Mouse (Mus musculus): ENCODE data around the gene Gemin6.
A peak's percentile ranks its signal among the peaks of the same experiment; 100 is the strongest.
"Not testable (repeated sequence)": the region's sequence is repeated elsewhere in the genome, so short reads cannot be mapped to it uniquely, and the experiment has no call there.

The Gemin6 gene

DNA sequence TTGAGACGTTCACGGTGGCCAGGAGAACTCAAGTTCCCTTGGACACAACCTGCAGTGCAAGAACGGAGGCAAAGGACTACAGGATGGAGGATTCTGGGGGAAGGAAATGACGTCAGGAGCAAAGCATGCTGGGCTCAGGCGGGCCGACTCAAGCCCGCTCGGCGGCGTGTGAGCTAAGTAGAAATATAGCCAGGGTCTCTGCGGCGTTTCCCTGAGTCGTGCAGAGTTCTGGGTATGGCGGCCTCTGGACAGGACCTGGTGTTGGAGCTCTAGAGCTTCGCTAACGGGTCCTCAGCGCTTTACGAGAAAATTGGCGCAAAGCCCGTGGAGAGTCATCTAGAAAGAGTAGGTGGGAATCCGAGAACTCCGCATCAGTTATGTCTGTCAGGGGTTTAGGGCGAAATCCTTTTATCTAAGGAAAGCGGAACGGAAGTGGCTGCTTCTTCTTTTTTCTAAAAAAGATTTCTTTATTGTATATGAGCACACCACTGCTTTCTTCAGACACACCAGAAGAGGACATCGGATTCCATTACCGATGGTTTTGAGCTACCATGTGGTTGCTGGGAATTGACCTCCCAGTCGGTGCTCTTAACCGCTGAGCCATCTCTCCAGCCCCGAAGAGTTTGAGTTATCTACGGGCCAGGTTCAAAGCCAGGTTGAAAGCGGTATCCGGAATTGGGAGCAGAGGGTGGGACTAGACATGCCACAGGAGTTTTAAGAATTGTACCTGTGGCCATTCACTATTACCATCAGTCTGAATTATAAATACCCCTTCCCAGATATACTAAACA is at the start of gene Gemin6:
TSS of gene Gemin6 (plus strand) at position 116 of the 791 bp plus-strand sequence.
- peak; percentile 91 for DNase-seq

GRCm38 (mm10) chr17:80174699-80175385 is 49.4 kb upstream of the Gemin6 start:
- no peak for DNase-seq

DNA sequence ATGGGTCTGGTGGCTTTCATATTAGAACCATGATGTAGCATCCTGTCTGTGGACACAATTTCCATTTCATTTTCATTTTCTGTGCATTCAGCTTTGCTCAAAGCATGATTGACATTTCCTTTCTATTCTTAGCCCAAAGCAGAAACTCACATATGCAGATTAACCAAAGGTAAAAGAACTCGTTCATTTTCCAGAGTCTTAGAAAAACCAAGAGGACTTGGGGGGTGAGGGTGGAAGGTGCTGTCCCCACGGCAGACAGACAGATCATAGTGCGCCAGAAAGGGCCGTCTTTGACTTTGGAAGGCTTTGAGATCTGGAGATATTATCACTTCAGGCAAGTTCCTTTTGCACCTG is 48.9 kb upstream of the Gemin6 start:
- no peak for DNase-seq

DNA sequence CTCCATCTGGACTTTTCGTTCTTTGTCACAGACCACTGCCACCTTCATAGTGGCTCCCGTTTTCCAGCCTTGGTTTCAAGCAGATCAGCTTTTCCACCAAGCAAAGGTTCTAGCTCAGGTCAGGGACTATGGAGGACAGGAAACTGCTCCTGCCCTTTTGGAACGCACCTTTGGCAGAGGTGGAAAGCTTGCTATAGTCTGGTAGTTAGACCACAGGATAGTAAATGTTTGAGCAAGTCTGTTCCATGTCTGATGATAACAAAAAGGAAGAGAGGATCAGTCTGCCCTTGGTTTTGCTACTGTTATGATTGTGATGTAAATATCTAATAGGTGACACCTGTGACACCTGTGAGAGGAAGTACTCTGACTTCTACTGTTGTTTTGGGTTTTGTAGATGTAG is 48.3 kb upstream of the Gemin6 start:
- DNase-seq: no peak

DNA sequence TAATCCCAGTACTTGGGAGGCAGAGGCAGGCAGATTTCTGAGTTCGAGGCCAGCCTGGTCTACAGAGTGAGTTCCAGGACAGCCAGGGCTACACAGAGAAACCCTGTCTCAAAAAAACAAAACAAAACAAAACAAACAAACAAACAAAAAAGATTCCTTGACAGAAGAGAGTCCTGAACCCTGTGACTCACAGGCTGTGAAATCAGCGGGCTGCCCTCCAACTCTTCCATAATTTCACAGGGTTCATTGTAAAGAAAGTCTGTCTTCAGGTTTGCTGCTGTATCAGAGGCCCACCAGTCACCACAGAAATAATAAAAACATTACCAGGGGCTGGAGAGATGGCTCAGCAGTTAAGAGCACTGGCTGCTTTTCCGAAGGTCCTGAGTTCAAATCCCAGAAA is 45.4 kb upstream of the Gemin6 start:
- DNase-seq: not testable (repeated sequence)

DNA sequence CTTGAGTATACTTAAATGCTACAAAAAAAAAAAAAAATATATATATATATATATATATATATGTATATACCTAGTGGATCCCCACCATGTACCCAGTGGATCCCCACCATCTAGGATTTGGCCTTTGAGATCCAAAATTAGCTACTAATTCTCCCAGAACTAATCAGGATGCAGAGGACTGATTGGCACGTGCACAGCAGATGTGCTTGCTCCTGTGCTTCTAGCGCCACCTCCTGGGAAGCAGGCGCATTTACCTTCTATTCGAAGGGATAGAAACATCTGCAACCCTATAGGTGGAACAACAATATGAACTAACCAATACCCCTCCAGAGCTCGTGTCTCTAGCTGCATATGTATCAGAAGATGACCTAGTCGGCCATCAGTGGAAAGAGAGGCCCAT is 44.3 kb upstream of the Gemin6 start:
- DNase-seq: peak; percentile 71

- DNase-seq: no peak
Observed at GRCm38 (mm10) chr17:80180468-80180867, 43.8 kb upstream of the Gemin6 start.

DNA sequence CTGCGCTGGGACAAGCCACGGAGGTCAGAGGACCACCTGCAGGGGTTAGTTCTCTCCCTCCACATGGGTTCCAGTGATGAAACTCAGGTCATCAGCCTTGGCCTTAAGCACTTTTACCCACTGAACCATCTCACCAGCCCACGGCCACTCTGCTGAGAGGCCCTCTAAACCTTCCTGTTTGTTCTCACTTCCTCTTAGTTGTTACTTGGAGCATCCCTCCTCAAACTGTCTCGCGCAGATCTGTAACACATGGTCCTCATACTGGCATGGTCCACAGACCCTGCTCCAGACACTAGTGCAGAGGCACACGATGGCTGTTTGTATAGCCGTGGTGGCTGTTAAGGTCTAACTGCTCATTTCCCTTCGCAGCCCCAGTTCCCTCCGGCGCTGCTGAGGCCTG is 40.6 kb upstream of the Gemin6 start:
- no peak for DNase-seq

- DNase-seq: peak; percentile 54
Observed at GRCm38 (mm10) chr17:80193075-80193474, 31.2 kb upstream of the Gemin6 start.

GRCm38 (mm10) chr17:80199160-80199778 is 25.0 kb upstream of the Gemin6 start:
- DNase-seq: no peak

GRCm38 (mm10) chr17:80205657-80206056 is 18.6 kb upstream of the Gemin6 start:
- DNase-seq: no peak

DNA sequence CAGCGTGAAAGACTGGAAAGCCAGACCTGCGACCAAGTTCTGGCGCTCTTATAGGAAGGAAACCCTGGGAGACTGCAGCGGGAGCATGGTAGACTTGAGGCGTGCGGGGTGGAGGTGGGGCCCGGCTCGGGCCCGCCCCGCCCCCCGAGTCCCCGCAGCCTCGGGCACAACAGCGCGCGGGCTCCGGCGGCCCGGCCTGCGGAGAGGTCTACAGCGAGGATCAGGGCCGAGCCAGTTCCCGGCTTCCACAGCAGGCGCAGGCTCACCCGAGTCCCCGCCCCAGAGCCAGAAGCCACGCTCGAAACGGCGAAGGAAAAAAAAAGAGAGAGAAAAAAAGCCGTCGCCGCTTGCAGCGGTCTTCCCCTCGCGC is 18.0 kb upstream of the Gemin6 start:
- DNase-seq: no peak

DNA sequence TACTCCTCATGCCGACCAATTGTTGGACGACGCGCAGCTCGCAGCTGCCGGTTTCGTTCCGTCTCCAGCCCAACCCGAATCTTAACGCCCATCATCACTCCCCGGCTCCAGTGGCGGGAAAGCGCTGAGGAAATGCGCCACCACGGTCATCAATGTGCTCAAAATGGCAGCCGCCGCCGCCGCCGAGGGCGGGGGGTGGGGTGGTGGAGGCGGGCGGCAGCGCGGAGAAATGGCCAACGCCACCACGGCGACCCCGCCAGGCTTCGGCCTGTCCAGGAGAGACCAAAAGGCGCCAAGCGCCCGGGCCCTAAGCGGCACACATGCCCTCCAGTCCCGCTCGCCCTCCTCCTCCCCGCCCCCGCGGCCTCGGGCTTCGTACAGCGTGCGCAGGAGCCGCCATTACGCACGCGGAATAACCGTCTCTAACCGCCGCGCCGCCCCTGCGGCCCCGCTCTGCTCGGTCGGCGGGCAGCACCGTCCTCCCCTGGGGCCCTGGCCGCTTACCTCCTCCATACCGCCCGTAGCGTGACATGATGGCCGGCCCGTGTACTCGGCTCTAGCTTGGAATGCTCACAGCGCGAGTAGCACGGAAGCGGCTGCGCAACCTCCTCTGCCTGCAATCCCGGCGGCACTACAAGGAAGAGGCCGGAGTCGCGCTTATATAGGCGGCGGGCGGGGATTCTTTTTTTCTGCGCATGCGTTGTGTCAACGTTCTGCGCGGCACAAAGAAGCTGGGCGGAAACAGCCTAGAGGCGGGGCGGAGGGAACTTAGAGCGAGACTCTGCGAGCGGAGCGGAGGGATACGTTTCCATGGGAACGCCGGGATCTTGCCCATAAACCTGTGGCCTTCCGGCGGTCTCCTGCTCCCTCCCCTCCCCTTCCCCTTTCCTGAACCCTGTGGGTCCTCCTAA is 17.3 kb upstream of the Gemin6 start, which contains the start of the genes Srsf7 and Ttc39d:
TSS of gene Srsf7 (minus strand) at position 637 of the 911 bp plus-strand sequence.
TSS of gene Ttc39d (plus strand) at position 790 of the 911 bp plus-strand sequence.
- peak; percentile 98 for DNase-seq

GRCm38 (mm10) chr17:80213998-80214397 is 10.2 kb upstream of the Gemin6 start:
- not testable (repeated sequence) for DNase-seq

- DNase-seq: no peak
Observed at GRCm38 (mm10) chr17:80220131-80220530, 4.1 kb upstream of the Gemin6 start.

DNA sequence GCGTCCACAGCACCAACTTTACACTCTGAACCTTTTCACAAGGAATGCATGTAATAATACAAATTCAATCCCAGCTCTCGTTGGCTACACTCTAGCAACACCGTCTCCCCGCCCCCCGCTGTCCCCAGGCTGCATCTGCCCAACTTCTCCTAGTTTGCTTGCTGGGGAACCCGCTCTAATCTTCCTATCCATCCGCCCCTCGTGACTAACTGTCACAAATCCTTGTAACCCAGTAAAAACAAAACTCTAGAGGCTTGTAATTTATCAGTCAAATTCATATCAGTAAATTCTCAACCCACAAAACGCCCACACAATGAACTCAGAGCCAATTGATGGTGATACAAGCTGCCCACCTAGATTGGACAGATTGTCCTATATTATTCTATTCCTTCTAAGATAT is 3.0 kb upstream of the Gemin6 start:
- DNase-seq: no peak

GRCm38 (mm10) chr17:80221890-80222628 is 2.2 kb upstream of the Gemin6 start:
- peak; percentile 33 for DNase-seq

- DNase-seq: peak; percentile 7
Observed at GRCm38 (mm10) chr17:80223829-80224228, 412 bp upstream of the Gemin6 start.

- DNase-seq: not testable (repeated sequence)
Observed at GRCm38 (mm10) chr17:80225142-80225541, 901 bp downstream of the Gemin6 start.

DNA sequence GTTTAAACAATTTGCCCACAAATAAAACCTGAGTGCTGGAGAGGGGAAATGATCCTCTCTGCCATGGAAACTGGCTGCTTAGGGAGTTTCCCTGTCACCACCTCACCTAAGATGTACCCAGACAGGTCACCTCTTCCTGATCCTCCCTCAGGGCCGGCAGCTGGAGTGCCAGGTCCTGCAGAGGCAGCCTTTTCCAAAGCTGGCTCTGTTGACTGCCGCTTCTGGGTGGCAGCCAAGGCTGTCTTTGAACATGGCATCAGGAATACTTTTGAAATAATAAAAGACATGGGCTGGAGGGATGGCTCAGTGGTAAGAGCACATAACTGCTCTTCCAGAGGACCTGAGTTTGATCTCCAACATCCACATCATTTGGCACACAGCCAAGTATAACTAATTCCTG is 5.2 kb downstream of the Gemin6 start:
- DNase-seq: no peak

GRCm38 (mm10) chr17:80233844-80234243 is 9.6 kb downstream of the Gemin6 start:
- no peak for DNase-seq

DNA sequence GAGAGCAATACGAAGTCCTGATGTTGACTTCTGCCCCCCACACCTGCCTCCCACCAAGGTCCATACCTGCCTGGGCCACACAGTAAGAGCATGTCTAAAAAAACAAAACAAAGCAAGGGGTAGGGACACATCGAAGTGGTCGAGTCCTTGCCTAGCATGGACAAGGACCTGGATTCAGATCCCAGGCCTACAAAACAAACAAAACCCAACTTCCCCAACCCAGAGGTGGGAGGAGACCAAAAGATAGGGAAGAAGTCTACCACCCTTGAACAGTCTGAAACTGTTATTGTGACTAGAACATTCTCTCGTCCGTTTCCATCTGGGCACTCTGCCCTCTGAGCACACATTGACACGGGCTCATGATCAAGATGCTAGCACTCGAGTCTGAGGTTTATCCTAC is 10.1 kb downstream of the Gemin6 start:
- DNase-seq: no peak

All from kidney, adult 9 months (tissue).